Mouse (Mus musculus) neural tube, embryonic 15.5 days (tissue): Measurements from ENCODE around the gene Onecut1. TPM values are rescaled to one million over a fixed set of nuclear protein-coding genes. Genes with fewer than 3 reads are reported as not detected.

Source experiments
- polyA plus RNA-seq: library from polyadenylated mRNA; unstranded; fragments of >200 nt; fragmentation: Nextera tagmentation; extraction: Ambion mirVana; gene quantifications from 2 replicates; pipeline ENCODE4 v1.2.1, GENCODE M21; 2015

The Onecut1 gene
- polyA plus RNA-seq, 1 experiment from 2014 or later, result 3.5 TPM

Other genes starting within 250 kb of the Onecut1 start
- gene Fam214a, start 91.0 kb downstream of the Onecut1 start, polyA plus RNA-seq, result 17.3 and 19.2 TPM in 2 replicates
- 202 and 222 TPM in 2 replicates for gene Arpp19, start 175.7 kb downstream of the Onecut1 start, polyA plus RNA-seq
- 29.5 and 35.6 TPM in 2 replicates for gene Myo5a, start 209.1 kb downstream of the Onecut1 start, polyA plus RNA-seq